Mouse (Mus musculus) neural tube, embryonic 14.5 days (tissue): ENCODE data around the gene Ccr1. TPM values are rescaled to one million over a fixed set of nuclear protein-coding genes. Genes with fewer than 3 reads are reported as not detected.

Source experiments
- ATAC-seq: fragments of 200-750 bp; cut with Nextera tagmentation; 2 replicates; pipeline ENCODE4 v1.8.0; 2017; ENCODE audit warnings: low read depth, mild to moderate bottlenecking, moderate TSS enrichment, moderate library complexity
- H3K27ac ChIP-seq: fragments of 300-500 bp; sonication (generic); 2 replicates; pipeline ENCODE4 v1.5.1; 2014; ENCODE audit warnings: low read depth, mild to moderate bottlenecking, control low read depth, low read length, moderate library complexity, mixed read lengths
- H3K27me3 ChIP-seq: fragments of 300-500 bp; sonication (generic); 2 replicates; pipeline ENCODE4 v1.6.1; 2014; ENCODE audit warnings: low read length; ENCODE audit not compliant: control insufficient read depth, insufficient read depth
- H3K36me3 ChIP-seq: fragments of 300-500 bp; sonication (generic); 2 replicates; pipeline ENCODE4 v1.6.1; 2014; ENCODE audit warnings: low read length, mixed read lengths; ENCODE audit not compliant: control insufficient read depth, insufficient read depth
- H3K4me1 ChIP-seq: fragments of 300-500 bp; sonication (generic); 2 replicates; pipeline ENCODE4 v1.6.1; 2014; ENCODE audit warnings: low read length; ENCODE audit not compliant: control insufficient read depth, insufficient read depth
- H3K4me2 ChIP-seq: fragments of 300-500 bp; sonication (generic); 2 replicates; pipeline ENCODE4 v1.6.1; 2014; ENCODE audit warnings: mild to moderate bottlenecking, low read depth, low read length, control low read depth
- H3K4me3 ChIP-seq: fragments of 300-500 bp; sonication (generic); 2 replicates; pipeline ENCODE4 v1.5.1; 2014; ENCODE audit warnings: low read depth, low read length, control low read depth, mixed read lengths
- H3K9ac ChIP-seq: fragments of 300-500 bp; sonication (generic); replicated peaks from 2 replicates; pipeline ENCODE4 v1.6.1; 2014; ENCODE audit warnings: low read depth, mild to moderate bottlenecking, control low read depth, low read length, mixed read lengths
- H3K9me3 ChIP-seq: fragments of 300-500 bp; sonication (generic); 2 replicates; pipeline ENCODE4 v1.6.1; 2016; ENCODE audit warnings: low read length; ENCODE audit not compliant: control insufficient read depth
- WGBS: fragments of 180-500 bp; shearing (Covaris S2); extraction: QIAGEN DNeasy Blood & Tissue Kit; methylation state at CpG from one replicate; pipeline ENCODE4 v1.1.7; 2014; 5-methylcytosine and 5-hydroxymethylcytosine counted together
- polyA plus RNA-seq: library from polyadenylated mRNA; unstranded; fragments of >200 nt; fragmentation: Nextera tagmentation; extraction: Ambion mirVana; gene quantifications from 2 replicates; pipeline ENCODE4 v1.2.1, GENCODE M21; 2014

Gene Ccr1
- polyA plus RNA-seq: 0.12 and 1.6 TPM in 2 replicates

- Histone ChIP-seq H3K36me3 (no peaks in the 10 kb centered on the region), H3K4me3 (no peak within 1 kb of the TSS), H3K9me3 (no peaks in the 10 kb centered on the region), H3K9ac (no peak within 1 kb of the TSS), H3K4me1 (no peaks in the 10 kb centered on the region), H3K4me2 (no peak within 1 kb of the TSS), H3K27ac (no peak within 1 kb of the TSS), H3K27me3 (no peaks in the 10 kb centered on the region)
- WGBS: 85% methylated on average over 1 of the region's 1 CpGs
- no peak for ATAC-seq
Measured at GRCm38 (mm10) chr9:123968290-123968912, at the start of gene Ccr1. Gene Ccr1, minus strand, starts transcription at chr9:123968692.

GRCm38 (mm10) chr9:124016048-124016447, 47.6 kb upstream of the Ccr1 start:
- Histone ChIP-seq H3K4me1 (no peaks in the 10 kb centered on the region), H3K9ac (no peak overlapping the region), H3K27me3 (no peaks in the 10 kb centered on the region), H3K9me3 (no peaks in the 10 kb centered on the region), H3K36me3 (no peaks in the 10 kb centered on the region), H3K4me3 (no peak overlapping the region), H3K27ac (no peak overlapping the region), H3K4me2 (no peak overlapping the region)
- WGBS: 65% methylated on average over 2 of the region's 2 CpGs
- ATAC-seq: no peak

- Histone ChIP-seq H3K4me1 (no peaks in the 10 kb centered on the region), H3K4me3 (no peak overlapping the region), H3K9me3 (no peaks in the 10 kb centered on the region), H3K9ac (no peak overlapping the region), H3K27me3 (no peaks in the 10 kb centered on the region), H3K4me2 (no peak overlapping the region), H3K27ac (no peak overlapping the region), H3K36me3 (no peaks in the 10 kb centered on the region)
- ATAC-seq: no peak
- WGBS: 75% methylated on average over 2 of the region's 2 CpGs
Measured at GRCm38 (mm10) chr9:124014985-124015652, 46.6 kb upstream of the Ccr1 start.

- ATAC-seq: no peak
- Histone ChIP-seq H3K36me3 (no peaks in the 10 kb centered on the region), H3K4me1 (no peaks in the 10 kb centered on the region), H3K9me3 (no peaks in the 10 kb centered on the region), H3K27ac (no peak overlapping the region), H3K4me3 (no peak overlapping the region), H3K9ac (no peak overlapping the region), H3K27me3 (no peaks in the 10 kb centered on the region), H3K4me2 (no peak overlapping the region)
- 92% methylated on average over 3 of the region's 3 CpGs for WGBS
Measured at GRCm38 (mm10) chr9:124013270-124013669, 44.8 kb upstream of the Ccr1 start.

- WGBS: 77% methylated on average over 2 of the region's 2 CpGs
- ATAC-seq: no peak
Measured at GRCm38 (mm10) chr9:124012691-124013090, 44.2 kb upstream of the Ccr1 start.

GRCm38 (mm10) chr9:123999784-124000183, 31.3 kb upstream of the Ccr1 start:
- Histone ChIP-seq H3K27ac (no peak overlapping the region), H3K9ac (no peak overlapping the region), H3K4me2 (no peak overlapping the region), H3K4me3 (no peak overlapping the region), H3K9me3 (no peaks in the 10 kb centered on the region), H3K4me1 (no peaks in the 10 kb centered on the region), H3K27me3 (no peaks in the 10 kb centered on the region), H3K36me3 (no peaks in the 10 kb centered on the region)
- WGBS: 95% methylated on average over 2 of the region's 2 CpGs
- no peak for ATAC-seq

More at GRCm38 (mm10) chr9:124012691-124013090, 44.2 kb upstream of the Ccr1 start:
- Histone ChIP-seq H3K4me2 (no peak overlapping the region), H3K4me1 (no peaks in the 10 kb centered on the region), H3K9ac (no peak overlapping the region), H3K4me3 (no peak overlapping the region), H3K27me3 (no peaks in the 10 kb centered on the region), H3K36me3 (no peaks in the 10 kb centered on the region), H3K27ac (no peak overlapping the region), H3K9me3 (no peaks in the 10 kb centered on the region)

- Histone ChIP-seq H3K9ac (no peak overlapping the region), H3K9me3 (no peaks in the 10 kb centered on the region), H3K27me3 (no peaks in the 10 kb centered on the region), H3K4me3 (no peak overlapping the region), H3K36me3 (no peaks in the 10 kb centered on the region), H3K4me2 (no peak overlapping the region), H3K4me1 (no peaks in the 10 kb centered on the region), H3K27ac (no peak overlapping the region)
- WGBS: 86% methylated on average over 3 of the region's 3 CpGs
- no peak for ATAC-seq
Measured at GRCm38 (mm10) chr9:123997719-123998118, 29.2 kb upstream of the Ccr1 start.

- no peak overlapping the region for H3K4me2 ChIP-seq
- H3K4me3 ChIP-seq: no peak overlapping the region
- H3K27ac ChIP-seq: no peak overlapping the region
- no peaks in the 10 kb centered on the region for H3K4me1 ChIP-seq
- no peaks in the 10 kb centered on the region for H3K9me3 ChIP-seq
- no peak for ATAC-seq
- H3K27me3 ChIP-seq: no peaks in the 10 kb centered on the region
- H3K36me3 ChIP-seq: no peaks in the 10 kb centered on the region
- 67% methylated on average over 1 of the region's 1 CpGs for WGBS
- no peak overlapping the region for H3K9ac ChIP-seq
Measured at GRCm38 (mm10) chr9:123991312-123991906, 22.9 kb upstream of the Ccr1 start.

- WGBS: 89% methylated on average over 3 of the region's 3 CpGs
- ATAC-seq: no peak
- Histone ChIP-seq H3K27me3 (no peaks in the 10 kb centered on the region), H3K27ac (no peak overlapping the region), H3K9me3 (no peaks in the 10 kb centered on the region), H3K4me2 (no peak overlapping the region), H3K4me1 (no peaks in the 10 kb centered on the region), H3K36me3 (no peaks in the 10 kb centered on the region), H3K9ac (no peak overlapping the region), H3K4me3 (no peak overlapping the region)
Measured at GRCm38 (mm10) chr9:123989671-123990070, 21.2 kb upstream of the Ccr1 start.
